Mouse (Mus musculus): ENCODE data around the gene Rictor. TPM values are rescaled to one million over a fixed set of nuclear protein-coding genes. Genes with fewer than 3 reads are reported as not detected.
"Not testable (repeated sequence)": the region's sequence is repeated elsewhere in the genome, so short reads cannot be mapped to it uniquely, and the experiment has no call there.

Gene Rictor
- polyA plus RNA-seq, 1 experiment from 2014 or later = 13.2 TPM

- H3K36me3 ChIP-seq (replicated peaks; ENCODE audit: insufficient read depth, low read length) = peaks cover 27% of the 10 kb centered on the region
- no peak for DNase-seq
- no peak overlapping the region for H3K9ac ChIP-seq (replicated peaks)
- no peaks in the 10 kb centered on the region for H3K4me1 ChIP-seq (ENCODE audit: insufficient read depth)
- WGBS (ENCODE audit: insufficient replicate concordance) = 41% methylated on average over 8 of the region's 8 CpGs
- ATAC-seq = no peak
- no peak overlapping the region for H3K4me3 ChIP-seq (ENCODE audit: low read depth, low read length)
- TF ChIP-seq CTCF (IDR thresholded peaks at IDR 0.05; ENCODE audit: low read depth) = no peak
- no peak; the same call in 1 of the 2 replicates for TF ChIP-seq EP300 (IDR thresholded peaks at IDR 0.05; ENCODE audit: low read depth)
- H3K27me3 ChIP-seq (ENCODE audit: insufficient read depth, low read length) = no peaks in the 10 kb centered on the region
- H3K27ac ChIP-seq (ENCODE audit: low read depth) = no peak overlapping the region
- H3K9me3 ChIP-seq (ENCODE audit: low read length) = no peaks in the 10 kb centered on the region
- H3K4me2 ChIP-seq (ENCODE audit: low read depth, low read length) = no peak overlapping the region
Measured at GRCm38 (mm10) chr15:6743723-6744122, 35.5 kb downstream of the Rictor start.

DNA sequence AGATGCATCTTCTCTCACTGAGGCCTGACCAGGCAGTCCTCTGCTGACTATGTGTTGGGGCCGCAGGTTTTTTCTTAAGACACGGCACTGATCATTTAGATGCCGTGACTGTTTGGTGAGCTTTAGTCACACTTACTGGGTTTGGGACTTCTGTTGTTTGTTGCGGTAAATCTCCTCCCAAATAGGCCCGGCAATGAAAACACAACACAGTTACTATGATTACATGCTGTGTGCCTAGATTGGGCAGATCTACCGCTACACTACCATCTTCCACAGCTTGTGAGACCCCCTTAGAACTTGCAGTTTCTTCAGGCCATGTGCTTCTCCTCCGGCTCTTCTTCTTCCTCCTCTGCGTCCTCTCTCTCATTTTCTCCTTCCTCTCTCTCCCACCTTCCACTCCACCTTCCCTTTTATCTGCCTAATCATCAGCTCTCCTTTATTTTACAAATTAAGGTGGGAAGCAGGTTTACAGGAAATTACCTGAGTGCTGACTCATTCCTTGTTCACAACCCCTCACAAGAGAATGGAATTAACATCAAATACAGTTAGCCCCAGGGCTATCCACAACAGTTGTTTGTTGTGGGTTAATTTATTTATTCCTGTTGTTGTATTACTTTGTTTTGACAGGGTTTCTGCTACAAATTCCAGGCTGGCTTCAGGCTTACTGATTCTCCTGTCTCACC, 38.3 kb downstream of the Rictor start:
- not testable (repeated sequence) for H3K27me3 ChIP-seq (ENCODE audit: insufficient read depth, low read length); H3K9ac ChIP-seq (replicated peaks); H3K4me1 ChIP-seq (ENCODE audit: insufficient read depth); H3K27ac ChIP-seq (ENCODE audit: low read depth); DNase-seq; H3K4me3 ChIP-seq (ENCODE audit: low read depth, low read length); ATAC-seq; H3K9me3 ChIP-seq (ENCODE audit: low read length); H3K4me2 ChIP-seq (ENCODE audit: low read depth, low read length)
- peaks cover 17% of the 10 kb centered on the region for H3K36me3 ChIP-seq (replicated peaks; ENCODE audit: insufficient read depth, low read length)
- 84% methylated on average over 8 of the region's 8 CpGs for WGBS (ENCODE audit: insufficient replicate concordance)

DNA sequence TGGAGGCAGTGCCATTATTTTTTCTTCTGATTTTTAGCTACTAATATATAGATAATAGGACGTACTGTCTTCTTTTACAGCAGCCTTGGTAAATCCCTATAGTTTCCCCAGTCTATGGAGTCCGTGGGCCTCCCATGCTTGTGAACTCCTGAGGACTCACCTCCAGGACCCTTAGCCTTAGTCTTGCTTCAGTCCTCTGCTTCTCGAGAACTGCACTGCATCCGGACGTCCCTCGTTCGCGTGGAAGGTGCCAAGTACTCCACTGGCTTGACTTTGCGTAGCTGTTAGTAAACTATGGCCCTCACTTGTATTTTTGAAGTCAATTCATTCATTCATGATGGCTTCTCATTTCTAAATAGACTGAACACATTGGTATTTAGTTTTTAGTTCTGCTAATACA, 38.8 kb downstream of the Rictor start:
- Histone ChIP-seq H3K27me3 (ENCODE audit: insufficient read depth, low read length) (no peaks in the 10 kb centered on the region), H3K4me1 (ENCODE audit: insufficient read depth) (no peaks in the 10 kb centered on the region), H3K36me3 (replicated peaks; ENCODE audit: insufficient read depth, low read length) (peaks cover 17% of the 10 kb centered on the region), H3K27ac (ENCODE audit: low read depth) (no peak overlapping the region), H3K9me3 (ENCODE audit: low read length) (no peaks in the 10 kb centered on the region), H3K4me3 (ENCODE audit: low read depth, low read length) (no peak overlapping the region), H3K9ac (replicated peaks) (no peak overlapping the region), H3K4me2 (ENCODE audit: low read depth, low read length) (no peak overlapping the region)
- no peak for DNase-seq
- WGBS (ENCODE audit: insufficient replicate concordance) = 96% methylated on average over 9 of the region's 9 CpGs
- ATAC-seq = no peak
- TF ChIP-seq CTCF (IDR thresholded peaks at IDR 0.05; ENCODE audit: low read depth) = no peak
- TF ChIP-seq EP300 (IDR thresholded peaks at IDR 0.05; ENCODE audit: low read depth) = no peak

DNA sequence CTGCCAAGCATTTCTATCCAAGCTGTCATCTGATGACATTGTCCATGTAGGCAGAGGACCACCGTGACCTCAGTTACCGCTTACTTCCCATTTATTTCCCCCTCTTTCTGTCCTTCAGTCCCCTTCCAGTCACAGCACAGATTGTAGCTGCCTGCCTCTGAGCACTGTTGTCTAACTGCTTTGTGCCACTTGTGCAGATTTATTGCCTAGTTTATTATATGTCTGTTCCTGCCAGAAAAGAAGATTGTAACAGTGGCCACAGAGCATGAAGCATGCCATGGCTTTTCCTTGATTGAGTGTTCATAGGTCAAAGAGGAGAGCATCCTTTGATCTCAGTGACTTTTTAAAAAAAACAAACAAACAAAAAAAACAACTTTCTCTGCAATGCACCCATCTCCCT, 46.2 kb downstream of the Rictor start:
- 93% methylated on average over 2 of the region's 2 CpGs for WGBS (ENCODE audit: insufficient replicate concordance)
- Histone ChIP-seq H3K9ac (replicated peaks) (no peak overlapping the region), H3K4me3 (ENCODE audit: low read depth, low read length) (no peak overlapping the region)

DNA sequence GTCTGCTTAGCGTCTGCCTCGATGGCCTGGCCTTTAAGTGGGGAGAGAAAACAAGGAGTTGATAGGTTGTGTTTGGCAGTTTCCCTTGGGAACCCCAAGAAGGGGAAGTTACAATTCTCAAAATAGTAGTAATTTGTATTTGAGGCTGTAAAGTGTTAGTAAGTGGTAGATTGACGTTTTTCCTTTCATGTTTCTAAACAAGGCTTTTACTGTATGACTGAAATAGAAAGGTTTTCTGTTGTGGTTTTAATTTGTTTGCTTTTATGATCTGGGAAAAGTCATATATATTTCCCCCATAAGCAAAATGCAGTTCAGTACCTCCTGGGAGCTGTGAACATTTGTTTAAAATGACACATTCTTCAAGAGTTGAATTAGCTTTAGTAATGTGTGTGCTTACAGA, 64.1 kb downstream of the Rictor start:
- Histone ChIP-seq H3K4me2 (ENCODE audit: low read depth, low read length) (no peak overlapping the region), H3K27me3 (ENCODE audit: insufficient read depth, low read length) (no peaks in the 10 kb centered on the region), H3K4me1 (ENCODE audit: insufficient read depth) (no peaks in the 10 kb centered on the region), H3K27ac (ENCODE audit: low read depth) (no peak overlapping the region), H3K9ac (replicated peaks) (no peak overlapping the region), H3K4me3 (ENCODE audit: low read depth, low read length) (no peak overlapping the region), H3K36me3 (replicated peaks; ENCODE audit: insufficient read depth, low read length) (peaks cover 75% of the 10 kb centered on the region), H3K9me3 (ENCODE audit: low read length) (no peaks in the 10 kb centered on the region)
- TF ChIP-seq EP300 (IDR thresholded peaks at IDR 0.05; ENCODE audit: low read depth) (no peak), CTCF (IDR thresholded peaks at IDR 0.05; ENCODE audit: low read depth) (no peak)
- 73% methylated on average over 3 of the region's 3 CpGs for WGBS (ENCODE audit: insufficient replicate concordance)
- DNase-seq (no peak), ATAC-seq (no peak)

More for the DNA sequence above, 46.2 kb downstream of the Rictor start:
- Histone ChIP-seq H3K27me3 (ENCODE audit: insufficient read depth, low read length) (no peaks in the 10 kb centered on the region), H3K9me3 (ENCODE audit: low read length) (no peaks in the 10 kb centered on the region), H3K4me2 (ENCODE audit: low read depth, low read length) (no peak overlapping the region), H3K27ac (ENCODE audit: low read depth) (no peak overlapping the region), H3K4me1 (ENCODE audit: insufficient read depth) (no peaks in the 10 kb centered on the region), H3K36me3 (replicated peaks; ENCODE audit: insufficient read depth, low read length) (peaks cover 32% of the 10 kb centered on the region)
- no peak for ATAC-seq
- DNase-seq = no peak
- TF ChIP-seq EP300 (IDR thresholded peaks at IDR 0.05; ENCODE audit: low read depth) = no peak
- TF ChIP-seq CTCF (IDR thresholded peaks at IDR 0.05; ENCODE audit: low read depth) = no peak

DNA sequence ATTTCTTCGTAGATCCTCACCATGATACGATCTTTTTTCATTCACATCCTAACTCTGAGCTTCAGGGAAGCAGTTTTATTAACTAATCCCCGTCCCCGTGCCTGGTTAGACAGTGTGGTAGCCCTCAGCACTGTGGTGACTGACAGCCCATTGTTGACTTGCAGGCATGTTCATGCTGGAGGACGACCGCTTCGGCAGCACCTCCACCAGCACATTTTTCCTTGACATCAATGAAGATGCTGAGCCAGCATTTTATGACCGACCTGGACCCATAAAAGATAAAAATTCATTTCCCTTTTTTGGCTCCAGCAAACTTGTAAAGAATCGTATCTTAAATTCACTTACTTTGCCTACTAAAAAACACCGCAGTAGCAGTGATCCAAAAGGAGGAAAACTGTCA, 78.0 kb downstream of the Rictor start:
- 90% methylated on average over 10 of the region's 10 CpGs for WGBS (ENCODE audit: insufficient replicate concordance)
- ATAC-seq (no peak), DNase-seq (no peak)
- Histone ChIP-seq H3K9me3 (ENCODE audit: low read length) (no peaks in the 10 kb centered on the region), H3K27me3 (ENCODE audit: insufficient read depth, low read length) (no peaks in the 10 kb centered on the region), H3K4me3 (ENCODE audit: low read depth, low read length) (no peak overlapping the region), H3K4me1 (ENCODE audit: insufficient read depth) (no peaks in the 10 kb centered on the region), H3K36me3 (replicated peaks; ENCODE audit: insufficient read depth, low read length) (peaks cover 84% of the 10 kb centered on the region), H3K4me2 (ENCODE audit: low read depth, low read length) (no peak overlapping the region), H3K27ac (ENCODE audit: low read depth) (no peak overlapping the region), H3K9ac (replicated peaks) (no peak overlapping the region)
- TF ChIP-seq CTCF (IDR thresholded peaks at IDR 0.05; ENCODE audit: low read depth) (no peak), EP300 (IDR thresholded peaks at IDR 0.05; ENCODE audit: low read depth) (no peak)

Data from liver, postnatal 0 days (tissue).